Mouse (Mus musculus): ENCODE measurements at regions not wholly inside any gene's neighbourhood (a gene's known extent, or its start where the extent isn't known, plus 50 kb on each side); places are given as distances from the start of the nearest gene placed in this dataset.

- DNase-seq (ENCODE audit: low spot score): no peak
These were observed 212.2 kb upstream of the Ferd3l start for GRCm38 (mm10) chr12:33715997-33716396.

GRCm38 (mm10) chr12:33717053-33717452 lies 211.2 kb upstream of the Ferd3l start:
- peak; percentile 16 for DNase-seq (ENCODE audit: low spot score)

- DNase-seq (ENCODE audit: low spot score): peak; percentile 81
These were observed 210.5 kb upstream of the Ferd3l start for GRCm38 (mm10) chr12:33717601-33718260.

DNA sequence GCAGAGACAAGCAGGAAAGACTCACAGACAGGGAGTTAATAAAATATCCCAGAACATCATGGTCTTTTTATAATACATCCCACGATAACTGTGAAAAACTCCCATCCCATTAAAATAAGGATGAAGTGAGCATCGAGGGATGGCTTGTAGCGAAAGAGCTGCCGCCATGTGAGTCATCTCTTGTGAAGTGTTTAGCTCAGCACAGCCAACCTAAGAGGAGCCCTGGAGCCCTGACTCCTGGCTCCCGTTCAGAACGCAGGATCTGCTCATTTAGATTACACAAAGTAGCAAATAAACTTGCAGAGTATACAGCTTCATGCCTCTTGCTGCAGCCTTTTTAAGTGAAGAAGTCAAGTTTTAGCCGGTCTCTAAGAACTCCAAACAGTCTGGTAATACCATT lies 209.2 kb upstream of the Ferd3l start:
- no peak for DNase-seq (ENCODE audit: low spot score)

GRCm38 (mm10) chr12:33731937-33732336 lies 196.3 kb upstream of the Ferd3l start:
- peak; percentile 76 for DNase-seq (ENCODE audit: low spot score)

- DNase-seq (ENCODE audit: low spot score): no peak
These were observed 152.4 kb upstream of the Ferd3l start for GRCm38 (mm10) chr12:33775563-33776468.

- DNase-seq (ENCODE audit: low spot score): peak; percentile 57
These were observed 149.7 kb upstream of the Ferd3l start for GRCm38 (mm10) chr12:33778477-33778876.

DNA sequence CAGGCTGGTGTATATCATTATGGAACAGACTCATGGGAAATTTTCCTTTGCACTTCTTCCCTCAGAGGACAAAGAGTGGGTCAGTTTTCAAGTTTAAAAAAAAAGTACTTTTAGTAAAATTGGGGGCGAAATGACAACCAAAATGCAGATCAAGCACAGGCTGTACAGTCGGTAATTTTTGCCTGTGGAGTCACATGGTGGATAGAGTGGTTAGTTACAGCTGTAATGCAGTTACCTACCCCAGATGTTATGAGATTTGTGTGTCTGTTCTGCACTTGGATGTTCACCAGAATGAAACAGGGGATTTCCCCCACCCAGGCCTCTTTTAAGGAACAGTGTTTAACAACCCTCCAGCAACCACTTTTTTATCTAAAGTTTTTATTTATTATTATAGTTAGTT lies 148.3 kb upstream of the Ferd3l start:
- no peak for DNase-seq (ENCODE audit: low spot score)

- no peak for DNase-seq (ENCODE audit: low spot score)
These were observed 123.9 kb upstream of the Ferd3l start for GRCm38 (mm10) chr12:33804206-33804791.

GRCm38 (mm10) chr12:33825571-33825970 lies 102.7 kb upstream of the Ferd3l start:
- no peak for DNase-seq (ENCODE audit: low spot score)

- no peak for DNase-seq (ENCODE audit: low spot score)
These were observed 79.1 kb upstream of the Ferd3l start for GRCm38 (mm10) chr12:33849088-33849487.

DNA sequence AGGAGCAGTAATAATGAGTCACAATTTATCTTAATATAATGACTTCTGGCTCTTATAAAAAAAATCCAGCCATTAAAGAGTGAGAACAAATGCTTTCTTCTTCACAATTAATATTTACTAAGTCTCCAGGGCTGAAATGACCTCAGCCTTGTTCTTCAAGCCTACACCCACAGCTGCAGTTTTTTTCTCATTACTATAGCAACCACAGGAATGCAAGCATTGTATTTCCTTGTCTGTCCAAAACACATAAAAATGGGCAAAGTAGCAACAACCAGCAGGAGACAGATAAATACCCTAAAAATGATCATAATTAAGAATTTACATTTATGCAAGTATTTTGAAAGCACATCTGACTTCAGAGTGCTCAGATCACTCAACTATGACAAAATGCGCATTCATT lies 76.5 kb upstream of the Ferd3l start:
- peak; percentile 62 for DNase-seq (ENCODE audit: low spot score)
